Mouse (Mus musculus): ENCODE measurements around the gene Lmf1.

The Lmf1 gene

GRCm38 (mm10) chr17:25709994-25710393, 131.1 kb downstream of the Lmf1 start:
- no peak for DNase-seq (ENCODE audit: low read depth)

- DNase-seq (ENCODE audit: low read depth): peak; percentile 11
Observed at GRCm38 (mm10) chr17:25711136-25711535, 132.3 kb downstream of the Lmf1 start.
